Mouse (Mus musculus) intestine, embryonic 16.5 days (tissue): ENCODE results near the gene Cav3. TPM values are rescaled to one million over a fixed set of nuclear protein-coding genes. Genes with fewer than 3 reads are reported as not detected.

Experiments
- ATAC-seq: fragments of 200-750 bp; cut with Nextera tagmentation; 2 replicates; pipeline ENCODE4 v1.8.0; 2017; ENCODE audit warnings: moderate TSS enrichment, moderate library complexity
- H3K27ac ChIP-seq: fragments of 300-500 bp; sonication (generic); 2 replicates; pipeline ENCODE4 v1.5.1; 2014; ENCODE audit warnings: mild to moderate bottlenecking, low read length
- H3K27me3 ChIP-seq: fragments of 300-500 bp; sonication (generic); replicated peaks from 2 replicates; pipeline ENCODE4 v1.6.1; 2014; ENCODE audit warnings: low read length, control low read depth, mixed read lengths; ENCODE audit not compliant: control insufficient read depth, insufficient read depth
- H3K36me3 ChIP-seq: fragments of 300-500 bp; sonication (generic); 2 replicates; pipeline ENCODE4 v1.6.1; 2014; ENCODE audit warnings: low read length, control low read depth; ENCODE audit not compliant: control insufficient read depth, insufficient read depth
- H3K4me1 ChIP-seq: fragments of 300-500 bp; sonication (generic); 2 replicates; pipeline ENCODE4 v1.6.1; 2014; ENCODE audit warnings: low read length, control low read depth, mixed read lengths; ENCODE audit not compliant: control insufficient read depth, insufficient read depth
- H3K4me2 ChIP-seq: fragments of 300-500 bp; sonication (generic); 2 replicates; pipeline ENCODE4 v1.6.1; 2014; ENCODE audit warnings: low read depth, low read length, control low read depth
- H3K4me3 ChIP-seq: fragments of 300-500 bp; sonication (generic); 2 replicates; pipeline ENCODE4 v1.5.1; 2014; ENCODE audit warnings: mild to moderate bottlenecking, low read length
- H3K9ac ChIP-seq: fragments of 300-500 bp; sonication (generic); 2 replicates; pipeline ENCODE4 v1.6.1; 2014; ENCODE audit warnings: low read depth, low read length
- H3K9me3 ChIP-seq: fragments of 300-500 bp; sonication (generic); 2 replicates; pipeline ENCODE4 v1.6.1; 2016; ENCODE audit warnings: low read length, control low read depth; ENCODE audit not compliant: control insufficient read depth
- WGBS: fragments of 180-500 bp; shearing (Covaris S2); extraction: QIAGEN DNeasy Blood & Tissue Kit; methylation state at CpG from one replicate; pipeline ENCODE4 v1.1.7; 2014; 5-methylcytosine and 5-hydroxymethylcytosine counted together
- polyA plus RNA-seq: library from polyadenylated mRNA; unstranded; fragments of >200 nt; fragmentation: Nextera tagmentation; extraction: Ambion mirVana; gene quantifications from 2 replicates; pipeline ENCODE4 v1.2.1, GENCODE M21; 2015

The Cav3 gene
- polyA plus RNA-seq, 1 experiment from 2014 or later: 1.9 TPM

GRCm38 (mm10) chr6:112491521-112491920, 32.2 kb downstream of the Cav3 start:
- no peak for ATAC-seq
- no peak overlapping the region for H3K4me3 ChIP-seq
- peaks cover 37% of the 10 kb centered on the region for H3K27me3 ChIP-seq
- H3K4me1 ChIP-seq: peaks cover 28% of the 10 kb centered on the region
- H3K9me3 ChIP-seq: no peaks in the 10 kb centered on the region
- H3K4me2 ChIP-seq: no peak overlapping the region
- H3K36me3 ChIP-seq: no peaks in the 10 kb centered on the region
- 76% methylated on average over 8 of the region's 8 CpGs for WGBS
- H3K9ac ChIP-seq: no peak overlapping the region
- no peak overlapping the region for H3K27ac ChIP-seq

DNA sequence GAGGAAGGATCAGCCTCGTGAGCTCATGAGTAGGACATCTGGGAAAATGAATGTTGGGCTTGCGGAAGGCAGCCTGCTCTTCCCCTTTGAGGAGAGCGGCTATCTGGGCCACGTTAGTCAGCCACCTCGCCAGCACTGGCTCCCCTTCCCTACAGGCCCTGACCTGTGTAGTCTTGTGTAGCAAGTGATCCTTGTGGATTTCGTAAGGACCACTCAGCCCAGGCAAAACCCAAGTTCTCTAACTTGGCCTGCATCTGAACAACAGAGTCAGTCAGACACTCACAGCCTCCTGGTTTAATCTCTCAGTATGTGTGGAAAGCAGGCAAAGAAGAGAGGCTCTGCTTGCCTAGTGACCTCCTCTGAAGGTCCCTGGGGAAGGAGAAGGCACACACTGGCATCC, 33.4 kb downstream of the Cav3 start:
- no peak overlapping the region for H3K27ac ChIP-seq
- peaks cover 31% of the 10 kb centered on the region for H3K27me3 ChIP-seq
- peaks cover 28% of the 10 kb centered on the region for H3K4me1 ChIP-seq
- 87% methylated on average over 6 of the region's 6 CpGs for WGBS
- no peak for ATAC-seq
- no peak overlapping the region for H3K4me2 ChIP-seq
- H3K9ac ChIP-seq: no peak overlapping the region
- no peak overlapping the region for H3K4me3 ChIP-seq
- no peaks in the 10 kb centered on the region for H3K9me3 ChIP-seq
- H3K36me3 ChIP-seq: no peaks in the 10 kb centered on the region

DNA sequence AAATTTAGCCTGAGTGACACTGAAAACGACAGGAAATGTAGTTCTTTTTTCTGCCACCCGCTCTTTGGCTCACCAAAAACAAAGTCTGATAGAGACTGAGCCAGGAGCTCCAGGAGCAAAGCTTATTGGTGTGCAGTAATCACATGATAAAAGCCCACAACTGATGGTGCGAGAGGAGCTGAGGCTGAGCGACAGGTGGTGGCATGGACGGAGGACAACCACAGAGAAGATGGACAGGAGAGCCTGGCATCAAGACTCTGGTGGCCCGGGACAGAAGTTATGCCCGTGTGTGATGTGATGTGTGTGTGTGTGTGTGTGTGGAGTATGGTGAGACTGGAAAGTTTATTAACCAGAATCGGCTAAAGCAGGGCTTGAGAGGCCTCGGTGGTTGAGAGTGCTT, 34.1 kb downstream of the Cav3 start:
- Histone ChIP-seq H3K9ac (no peak overlapping the region), H3K4me2 (no peak overlapping the region), H3K4me1 (peaks cover 28% of the 10 kb centered on the region), H3K9me3 (no peaks in the 10 kb centered on the region), H3K4me3 (no peak overlapping the region), H3K27ac (no peak overlapping the region), H3K36me3 (no peaks in the 10 kb centered on the region), H3K27me3 (peaks cover 24% of the 10 kb centered on the region)
- ATAC-seq: no peak
- 89% methylated on average over 9 of the region's 9 CpGs for WGBS

- Histone ChIP-seq H3K4me2 (no peak overlapping the region), H3K36me3 (no peaks in the 10 kb centered on the region), H3K9me3 (no peaks in the 10 kb centered on the region), H3K9ac (no peak overlapping the region), H3K4me1 (peaks cover 18% of the 10 kb centered on the region), H3K4me3 (no peak overlapping the region), H3K27ac (no peak overlapping the region), H3K27me3 (peaks cover 11% of the 10 kb centered on the region)
- 58% methylated on average over 10 of the region's 10 CpGs for WGBS
- no peak for ATAC-seq
Observed at GRCm38 (mm10) chr6:112494620-112495081, 35.3 kb downstream of the Cav3 start.

GRCm38 (mm10) chr6:112495219-112495618, 35.9 kb downstream of the Cav3 start:
- H3K36me3 ChIP-seq: no peaks in the 10 kb centered on the region
- H3K27me3 ChIP-seq: peaks cover 6% of the 10 kb centered on the region; the same call in 1 of the 2 replicates
- WGBS: 36% methylated on average over 4 of the region's 4 CpGs
- H3K4me3 ChIP-seq: no peak overlapping the region
- no peak overlapping the region for H3K9ac ChIP-seq
- ATAC-seq: peak; percentile 34; the same call in 1 of the 2 replicates
- H3K27ac ChIP-seq: no peak overlapping the region
- H3K4me1 ChIP-seq: peaks cover 15% of the 10 kb centered on the region
- H3K9me3 ChIP-seq: no peaks in the 10 kb centered on the region
- no peak overlapping the region for H3K4me2 ChIP-seq

- Histone ChIP-seq H3K27ac (no peak overlapping the region), H3K36me3 (no peaks in the 10 kb centered on the region), H3K4me3 (no peak overlapping the region), H3K4me2 (no peak overlapping the region), H3K9ac (no peak overlapping the region), H3K9me3 (no peaks in the 10 kb centered on the region), H3K4me1 (peaks cover 15% of the 10 kb centered on the region; the same call in 1 of the 2 replicates), H3K27me3 (no peaks in the 10 kb centered on the region)
- 80% methylated on average over 8 of the region's 8 CpGs for WGBS
- ATAC-seq: no peak
Observed at GRCm38 (mm10) chr6:112496291-112497060, 37.2 kb downstream of the Cav3 start.

DNA sequence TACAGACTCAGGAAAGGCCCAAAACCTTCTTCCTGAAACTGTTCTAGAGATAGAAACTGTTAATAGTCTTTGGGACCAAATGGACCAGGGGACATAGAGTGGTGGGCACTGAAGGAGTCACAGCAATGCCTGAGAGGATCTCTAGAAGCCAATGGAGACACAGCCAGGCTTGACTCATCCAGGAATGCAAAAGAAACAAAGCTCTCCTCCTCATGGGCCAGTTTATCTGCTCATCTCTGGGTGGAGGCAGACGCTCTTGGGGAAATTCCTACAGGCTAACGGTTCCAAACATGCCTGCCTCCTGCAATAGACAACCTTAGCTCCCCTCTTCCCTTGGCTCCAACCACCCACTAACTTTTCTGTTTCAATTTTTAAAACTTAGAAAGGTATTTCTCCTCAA, 38.2 kb downstream of the Cav3 start:
- 61% methylated on average over 2 of the region's 2 CpGs for WGBS
- Histone ChIP-seq H3K27ac (no peak overlapping the region), H3K4me2 (no peak overlapping the region), H3K4me3 (no peak overlapping the region), H3K36me3 (no peaks in the 10 kb centered on the region), H3K4me1 (peaks cover 15% of the 10 kb centered on the region; the same call in 1 of the 2 replicates), H3K9ac (no peak overlapping the region), H3K9me3 (no peaks in the 10 kb centered on the region), H3K27me3 (no peaks in the 10 kb centered on the region)
- no peak for ATAC-seq

DNA sequence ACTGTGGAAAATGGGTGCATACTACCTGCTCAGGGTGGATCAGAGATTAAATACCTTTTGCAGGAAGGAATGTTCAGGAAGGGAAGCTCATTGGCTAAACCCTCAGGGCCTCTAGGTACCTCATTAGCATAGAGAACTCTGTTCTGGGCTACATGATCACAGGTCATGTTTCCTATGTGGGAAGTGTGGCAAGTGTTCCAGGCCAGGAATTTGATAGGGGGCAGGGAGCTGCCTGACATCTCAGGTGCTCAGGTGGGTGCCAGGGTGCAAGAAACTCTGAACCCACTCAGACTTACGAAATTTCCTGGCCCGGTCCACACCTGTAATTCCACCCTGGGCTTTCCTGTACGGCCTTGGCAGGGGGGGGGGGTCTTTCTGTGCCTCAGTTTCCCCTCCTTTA, 39.4 kb downstream of the Cav3 start:
- Histone ChIP-seq H3K27me3 (no peaks in the 10 kb centered on the region), H3K4me1 (peaks cover 15% of the 10 kb centered on the region; the same call in 1 of the 2 replicates), H3K4me2 (no peak overlapping the region), H3K4me3 (no peak overlapping the region), H3K9me3 (no peaks in the 10 kb centered on the region), H3K9ac (no peak overlapping the region), H3K27ac (no peak overlapping the region), H3K36me3 (no peaks in the 10 kb centered on the region)
- 85% methylated on average over 3 of the region's 3 CpGs for WGBS
- ATAC-seq: peak; percentile 47; the same call in 1 of the 2 replicates

- WGBS: 40% methylated on average over 2 of the region's 2 CpGs
- H3K4me3 ChIP-seq: no peak overlapping the region
- no peaks in the 10 kb centered on the region for H3K36me3 ChIP-seq
- H3K9ac ChIP-seq: no peak overlapping the region
- H3K27ac ChIP-seq: no peak overlapping the region
- no peaks in the 10 kb centered on the region for H3K9me3 ChIP-seq
- no peaks in the 10 kb centered on the region for H3K27me3 ChIP-seq
- H3K4me2 ChIP-seq: no peak overlapping the region
- peak; percentile 84 for ATAC-seq
- H3K4me1 ChIP-seq: peaks cover 15% of the 10 kb centered on the region; the same call in 1 of the 2 replicates
Observed at GRCm38 (mm10) chr6:112499456-112499855, 40.2 kb downstream of the Cav3 start.
